Mouse (Mus musculus) embryonic facial prominence, embryonic 11.5 days (tissue): Measurements from ENCODE around the gene Olfr504. TPM values are rescaled to one million over a fixed set of nuclear protein-coding genes. Genes with fewer than 3 reads are reported as not detected.

Experiments
- polyA plus RNA-seq: library from polyadenylated mRNA; unstranded; fragments of >200 nt; fragmentation: Nextera tagmentation; extraction: Ambion mirVana; gene quantifications from 2 replicates; pipeline ENCODE4 v1.2.1, GENCODE M21; 2014

Gene Olfr504
- polyA plus RNA-seq, 1 experiment from 2014 or later: not detected

Other genes with a start within 250 kb of the Olfr504 start
- gene Olfr492, start 242.1 kb downstream of the Olfr504 start, polyA plus RNA-seq: not detected in 2 replicates
- gene Olfr493, start 218.8 kb downstream of the Olfr504 start, polyA plus RNA-seq: not detected in 2 replicates
- not detected in 2 replicates for gene Olfr494, start 200.5 kb downstream of the Olfr504 start, polyA plus RNA-seq
- not detected in 2 replicates for gene Olfr495, start 172.6 kb downstream of the Olfr504 start, polyA plus RNA-seq
- gene Olfr497, start 145.4 kb downstream of the Olfr504 start, polyA plus RNA-seq: not detected in 2 replicates
- gene Olfr498, start 100.5 kb downstream of the Olfr504 start, polyA plus RNA-seq: not detected in 2 replicates
- not detected in 2 replicates for gene Olfr502, start 40.7 kb downstream of the Olfr504 start, polyA plus RNA-seq
- gene Olfr503, start 21.3 kb downstream of the Olfr504 start, polyA plus RNA-seq: not detected in 2 replicates
- not detected in 2 replicates for gene Olfr506, start 45.0 kb upstream of the Olfr504 start, polyA plus RNA-seq
- gene Olfr507, start 56.0 kb upstream of the Olfr504 start, polyA plus RNA-seq: not detected in 2 replicates
- gene Olfr508, start 64.2 kb upstream of the Olfr504 start, polyA plus RNA-seq: not detected in 2 replicates
- gene Olfr509, start 86.1 kb upstream of the Olfr504 start, polyA plus RNA-seq: not detected in 2 replicates
- gene Olfr510, start 100.6 kb upstream of the Olfr504 start, polyA plus RNA-seq: not detected in 2 replicates
- gene Olfr512, start 147.5 kb upstream of the Olfr504 start, polyA plus RNA-seq: not detected in 2 replicates
- gene Olfr513, start 185.2 kb upstream of the Olfr504 start, polyA plus RNA-seq: not detected in 2 replicates